Mouse (Mus musculus) G1E (cell line): ENCODE data around the gene Gm49380.

ENCODE experiments used
- CTCF ChIP-seq: IDR thresholded peaks from 2 replicates; pipeline ENCODE4 v1.5.1; 2012; ENCODE audit warnings: low read depth, low read length, inconsistent platforms, mixed read lengths
- GATA1 ChIP-seq: IDR thresholded peaks from 2 replicates; pipeline ENCODE4 v1.6.1; 2012; ENCODE audit warnings: borderline replicate concordance, low read length, inconsistent platforms, mixed read lengths
- GATA2 ChIP-seq: IDR thresholded peaks from 2 replicates; pipeline ENCODE4 v1.6.1; 2012; ENCODE audit warnings: low read depth, low read length, inconsistent platforms, borderline replicate concordance
- POLR2AphosphoS5 ChIP-seq: IDR thresholded peaks from 2 replicates; pipeline ENCODE4 v1.6.1; 2012; ENCODE audit warnings: low read depth, low read length, inconsistent platforms; ENCODE audit not compliant: insufficient replicate concordance
- TAL1 ChIP-seq: conservative IDR thresholded peaks from 2 replicates; pipeline ENCODE4 v1.6.1; 2012; ENCODE audit warnings: low read depth, low read length, inconsistent platforms, mixed read lengths

- no peak for TF ChIP-seq GATA2
- no peak for TF ChIP-seq CTCF
- no peak for TF ChIP-seq TAL1
- no peak for TF ChIP-seq GATA1
- no peak for TF ChIP-seq POLR2AphosphoS5
Measured at GRCm38 (mm10) chr9:44132200-44132599, 18.9 kb upstream of the Gm49380 start.
